Mouse (Mus musculus) cerebellum, adult 11 months (tissue): Measurements from ENCODE around the gene Cnr2.

Experiments used
- DNase-seq: peaks from one replicate; pipeline ENCODE4 v3.0.0; 2022

Gene Cnr2

GRCm38 (mm10) chr4:135909326-135910066 is 14.3 kb downstream of the Cnr2 start:
- DNase-seq = no peak

GRCm38 (mm10) chr4:135911531-135911930 is 16.3 kb downstream of the Cnr2 start:
- no peak for DNase-seq

- DNase-seq = no peak
These were observed 17.0 kb downstream of the Cnr2 start for GRCm38 (mm10) chr4:135912164-135912563.

DNA sequence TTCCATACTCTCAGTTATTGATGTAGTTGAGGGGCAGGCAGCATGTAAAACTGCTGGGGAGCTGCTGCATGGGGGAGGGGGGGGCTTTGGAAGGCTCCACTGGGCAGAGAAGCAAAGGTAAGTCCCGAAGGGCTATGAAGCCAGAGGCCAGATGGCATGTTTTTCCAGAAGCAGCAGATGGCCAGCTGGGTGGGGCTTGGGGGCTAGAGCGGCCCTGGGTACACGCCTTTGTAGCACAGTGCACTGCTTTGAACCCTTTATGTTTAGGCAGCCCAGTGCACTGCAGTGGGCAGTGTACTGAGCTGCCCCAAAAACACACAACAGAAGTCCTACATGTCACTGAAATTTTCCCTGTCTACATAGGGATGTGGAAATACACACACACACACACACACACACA is 17.6 kb downstream of the Cnr2 start:
- DNase-seq = no peak

- no peak for DNase-seq
These were observed 18.2 kb downstream of the Cnr2 start for GRCm38 (mm10) chr4:135913433-135913832.

DNA sequence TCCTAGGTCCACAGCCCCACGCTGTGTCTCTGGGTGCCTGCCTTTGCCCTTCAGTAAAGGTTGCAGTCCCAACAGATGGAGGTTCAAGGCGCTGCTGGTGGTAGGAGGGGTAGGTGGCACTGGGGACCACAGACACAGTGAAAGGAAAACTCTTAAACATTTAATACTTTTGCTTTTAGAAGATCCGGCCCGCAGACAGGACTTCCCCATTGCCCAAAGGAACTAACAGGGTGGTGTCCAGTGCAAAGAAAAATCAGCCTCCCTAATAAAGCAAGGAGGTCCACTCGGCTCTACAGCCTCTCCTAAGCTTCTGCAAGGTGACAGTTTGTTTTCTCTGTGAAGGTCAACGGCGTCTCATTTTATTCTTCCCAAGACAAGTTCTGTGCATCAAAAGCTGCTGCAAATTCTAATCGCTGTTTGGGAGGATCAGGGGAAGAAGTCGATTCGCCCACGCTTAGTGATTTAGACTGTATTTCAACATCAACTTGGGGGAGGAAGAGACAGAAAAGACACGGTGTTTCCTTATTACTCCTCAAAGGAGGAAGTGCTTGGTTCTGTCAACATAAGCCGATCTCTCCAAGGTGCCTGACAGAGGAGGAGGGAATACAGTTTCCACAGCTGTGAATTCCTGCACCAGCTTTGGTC is 23.6 kb downstream of the Cnr2 start:
- no peak for DNase-seq

- DNase-seq = no peak
These were observed 24.1 kb downstream of the Cnr2 start for GRCm38 (mm10) chr4:135919280-135919639.

- peak; percentile 94 for DNase-seq
These were observed 25.4 kb downstream of the Cnr2 start, which contains the start of gene Fuca1 for GRCm38 (mm10) chr4:135920304-135921241. Gene Fuca1 (plus strand): TSS chr4:135920735.

DNA sequence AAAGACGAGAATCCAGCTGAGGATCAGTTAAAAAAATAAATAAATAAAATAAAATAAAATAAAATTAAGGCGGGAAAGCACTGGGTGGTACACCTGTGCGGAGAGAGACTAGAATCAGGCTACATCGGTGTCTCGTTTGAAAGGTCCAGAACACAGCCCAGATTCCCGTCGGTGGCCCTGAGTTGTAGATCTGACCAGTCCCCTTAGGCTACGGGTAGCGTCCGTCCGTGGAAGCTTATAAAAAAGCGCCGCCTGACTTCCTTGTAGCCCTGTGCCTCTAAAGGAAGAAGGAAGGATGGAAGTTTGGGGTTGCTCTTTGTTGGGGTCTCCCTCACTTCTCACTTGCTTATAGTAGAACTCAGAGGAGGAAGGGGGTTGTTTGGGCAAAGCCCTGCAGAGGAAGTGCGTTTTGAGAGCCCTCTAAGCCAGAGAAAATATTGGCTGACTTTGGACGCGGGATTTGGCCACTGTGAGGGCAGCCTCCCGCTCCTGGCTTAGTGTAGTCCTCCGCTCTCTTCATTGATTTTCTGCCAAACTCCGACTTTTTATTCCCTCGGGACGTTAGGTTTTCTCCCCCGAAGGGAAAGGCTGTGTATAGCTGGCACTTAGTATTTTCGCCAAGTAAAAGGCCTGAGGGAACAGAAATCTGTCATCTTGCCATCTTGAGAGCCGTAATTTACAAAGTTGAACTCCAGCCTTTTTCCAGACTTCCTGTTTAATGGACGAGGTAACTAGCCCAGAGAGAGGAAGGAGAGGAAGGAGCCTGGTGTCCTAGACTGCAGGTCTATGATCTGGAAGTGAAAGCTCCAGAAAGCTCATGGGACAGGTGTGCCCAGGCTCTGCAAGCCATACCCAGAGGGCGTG is 26.3 kb downstream of the Cnr2 start:
- no peak for DNase-seq

DNA sequence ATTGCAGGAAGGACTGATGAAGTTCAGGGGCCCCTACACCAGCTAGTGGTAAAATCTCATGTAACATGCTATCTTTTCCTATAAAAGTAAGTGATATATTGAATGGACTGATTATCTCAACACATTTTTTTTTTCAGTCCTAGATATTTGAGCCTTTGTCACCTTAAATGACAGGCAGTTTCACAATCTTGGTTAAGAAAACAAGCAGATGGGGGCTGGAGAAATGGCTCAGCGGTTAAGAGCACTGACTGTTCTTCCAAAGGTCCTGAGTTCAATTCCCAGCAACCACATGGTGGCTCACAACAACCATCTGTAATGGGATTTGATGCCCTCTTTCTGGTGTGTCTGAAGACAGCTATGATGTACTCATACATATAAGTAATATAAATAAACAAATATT is 27.0 kb downstream of the Cnr2 start:
- DNase-seq = no peak

DNA sequence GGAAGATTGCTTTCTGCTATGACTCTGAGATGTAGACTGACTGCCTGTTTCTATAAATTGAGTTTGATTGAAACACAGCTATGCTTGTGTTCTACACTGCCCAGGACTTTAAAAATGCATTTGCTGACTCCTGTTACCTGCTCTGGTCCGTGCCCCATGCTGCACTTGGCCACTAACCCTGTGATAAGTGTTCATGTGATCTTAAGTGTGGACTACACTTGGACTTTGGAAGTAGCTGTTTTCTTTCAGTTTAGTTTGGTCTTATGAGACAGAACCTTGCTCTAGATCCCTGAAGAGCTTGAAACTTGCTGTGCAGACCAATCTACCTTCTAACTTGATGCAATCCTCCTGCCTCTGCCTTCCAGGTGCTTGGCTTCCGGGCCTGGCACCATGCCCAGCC is 29.2 kb downstream of the Cnr2 start:
- DNase-seq = no peak

DNA sequence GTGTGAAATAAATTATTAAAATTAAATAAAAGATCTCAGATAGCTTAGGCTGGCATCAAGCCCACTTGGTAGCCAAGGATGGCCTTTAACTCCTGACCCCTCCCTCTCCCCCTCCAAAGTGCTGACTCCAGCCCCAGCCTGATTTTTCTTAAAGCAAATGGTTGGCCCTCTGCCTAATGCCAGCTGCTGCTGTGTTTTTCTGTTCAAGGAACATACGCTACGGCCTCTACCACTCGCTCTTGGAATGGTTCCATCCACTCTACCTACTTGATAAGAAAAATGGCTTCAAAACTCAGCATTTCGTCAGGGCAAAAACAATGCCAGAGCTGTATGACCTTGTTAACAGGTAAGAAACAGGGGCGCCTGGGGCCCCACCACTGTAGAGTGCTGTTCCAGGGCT is 30.1 kb downstream of the Cnr2 start:
- DNase-seq = no peak

- DNase-seq = no peak
These were observed 31.1 kb downstream of the Cnr2 start for GRCm38 (mm10) chr4:135926195-135926808.

DNA sequence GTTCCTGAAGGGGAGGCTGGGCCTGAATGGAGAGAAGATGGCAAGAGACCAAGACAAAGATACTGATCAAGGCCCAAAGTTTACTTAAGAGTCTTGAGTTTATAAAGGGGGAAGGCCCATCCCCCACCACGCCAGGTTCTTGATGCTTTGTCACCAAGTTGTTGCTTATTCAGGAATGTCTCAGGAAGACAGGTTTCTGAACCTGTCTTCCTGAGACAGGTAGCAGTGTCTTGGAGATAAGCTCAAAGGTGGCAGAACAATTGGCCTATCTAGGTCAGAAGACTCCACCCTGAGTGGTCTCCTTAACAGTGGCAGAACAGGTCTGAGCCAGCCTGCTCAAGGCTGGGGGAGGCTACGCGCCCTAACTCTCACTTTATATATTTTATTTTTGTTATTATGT is 31.7 kb downstream of the Cnr2 start:
- no peak for DNase-seq

- no peak for DNase-seq
These were observed 33.2 kb downstream of the Cnr2 start for GRCm38 (mm10) chr4:135928376-135928775.

DNA sequence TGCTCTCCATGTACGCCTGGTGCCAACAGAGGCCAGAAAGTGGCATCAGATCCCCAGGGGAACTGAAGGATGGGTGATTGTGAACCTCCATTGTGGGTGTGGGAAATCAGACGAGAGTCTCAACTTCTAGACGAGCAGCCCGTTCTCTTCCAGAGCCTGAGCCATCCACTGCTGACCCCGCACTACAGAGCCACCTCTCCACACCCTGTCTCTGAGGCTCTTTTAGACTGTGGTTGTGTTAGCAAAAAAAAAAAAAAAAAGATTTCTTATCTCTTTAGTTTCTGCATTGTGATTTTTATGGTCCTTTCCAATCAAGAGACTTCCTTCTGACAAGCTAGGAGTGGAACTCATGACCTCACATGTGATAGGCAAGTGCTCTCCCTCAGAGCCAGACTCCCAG is 34.2 kb downstream of the Cnr2 start:
- no peak for DNase-seq

DNA sequence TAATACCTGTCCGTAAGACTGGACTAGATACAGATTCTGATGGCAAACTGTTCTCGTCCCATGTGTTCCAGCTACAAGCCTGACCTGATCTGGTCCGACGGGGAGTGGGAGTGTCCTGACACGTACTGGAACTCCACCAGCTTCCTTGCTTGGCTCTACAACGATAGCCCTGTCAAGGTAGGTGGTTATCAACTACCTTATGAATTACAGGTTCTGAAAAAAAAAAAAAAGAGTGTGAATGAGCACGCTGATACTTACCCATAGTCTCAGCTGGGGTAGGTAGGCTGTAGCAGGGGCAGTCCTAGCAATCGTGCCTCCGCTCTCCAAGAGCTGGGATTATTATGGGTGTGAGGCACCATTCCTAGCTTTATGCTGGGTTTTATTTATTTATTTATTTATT is 34.6 kb downstream of the Cnr2 start:
- no peak for DNase-seq

DNA sequence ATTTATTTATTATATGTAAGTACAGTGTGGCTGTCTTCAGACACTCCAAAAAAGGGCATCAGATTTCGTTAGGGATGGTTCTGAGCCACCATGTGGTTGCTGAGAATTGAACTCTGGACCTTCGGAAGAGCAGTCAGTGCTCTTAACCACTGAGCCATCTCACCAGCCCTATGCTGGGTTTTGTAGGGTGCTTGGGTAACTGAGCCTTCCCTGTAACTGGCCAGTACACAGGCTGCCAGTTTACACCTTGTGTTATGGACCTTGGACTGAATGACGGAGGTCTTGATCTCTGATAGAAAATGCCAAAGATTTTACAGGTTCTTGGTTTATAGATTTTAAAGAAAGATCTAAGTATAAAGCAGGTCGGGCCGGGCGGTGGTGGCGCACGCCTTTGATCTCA is 35.0 kb downstream of the Cnr2 start:
- DNase-seq = no peak

GRCm38 (mm10) chr4:135931832-135932231 is 36.6 kb downstream of the Cnr2 start:
- DNase-seq = no peak

GRCm38 (mm10) chr4:135934708-135935500 is 39.7 kb downstream of the Cnr2 start:
- DNase-seq = no peak

- DNase-seq = no peak
These were observed 40.3 kb downstream of the Cnr2 start for GRCm38 (mm10) chr4:135935502-135935901.
